Mouse (Mus musculus) G1E-ER4 (cell line): ENCODE measurements at regions not wholly inside any gene's neighbourhood (a gene's known extent, or its start where the extent isn't known, plus 50 kb on each side); places are given as distances from the start of the nearest gene placed in this dataset.

Experiments used
- GATA1 ChIP-seq: IDR thresholded peaks from one replicate; pipeline ENCODE4 v1.8.0; 2012; ENCODE audit warnings: low read length, inconsistent platforms

DNA sequence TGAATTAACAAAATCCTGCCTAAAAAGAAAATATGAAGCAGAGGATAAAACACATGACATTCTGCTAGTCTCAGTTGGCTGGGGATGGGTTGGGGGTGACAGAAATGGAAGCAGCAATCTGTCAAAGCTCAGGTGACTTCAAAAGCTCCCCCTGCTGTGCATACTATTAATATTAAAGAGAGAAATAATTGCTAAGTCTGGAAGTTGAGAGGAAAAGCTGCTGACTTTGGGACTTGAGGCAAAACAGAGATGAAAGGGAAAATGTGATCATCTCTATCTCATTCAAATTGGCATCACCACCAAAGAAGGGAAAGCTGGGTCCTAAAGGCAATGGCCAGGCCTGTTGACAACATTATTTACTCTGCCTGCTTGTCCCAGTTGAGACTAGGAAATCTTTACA, 90.8 kb downstream of the Rpe65 start:
- no peak for TF ChIP-seq GATA1

GRCm38 (mm10) chr3:159724340-159725119, 114.9 kb upstream of the Wls start:
- no peak for TF ChIP-seq GATA1

DNA sequence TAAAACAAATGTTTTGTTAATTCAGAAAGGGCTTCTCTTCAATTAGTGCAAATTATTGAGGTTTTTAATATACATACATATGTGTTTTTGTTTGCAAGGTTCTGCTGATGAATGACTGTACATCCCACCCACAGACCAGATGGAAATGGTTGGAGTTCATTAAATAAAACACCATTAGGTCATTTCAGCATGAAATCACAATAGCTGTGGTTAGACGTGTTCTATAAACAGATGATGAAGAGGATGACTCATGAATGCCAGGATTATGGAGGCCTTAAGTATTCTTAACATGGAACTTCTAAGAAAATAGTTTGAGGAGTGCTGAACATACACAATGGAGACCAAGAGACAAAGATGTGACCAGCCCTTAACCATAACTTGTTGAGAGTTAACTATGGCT, 107.3 kb upstream of the Wls start:
- no peak for TF ChIP-seq GATA1

DNA sequence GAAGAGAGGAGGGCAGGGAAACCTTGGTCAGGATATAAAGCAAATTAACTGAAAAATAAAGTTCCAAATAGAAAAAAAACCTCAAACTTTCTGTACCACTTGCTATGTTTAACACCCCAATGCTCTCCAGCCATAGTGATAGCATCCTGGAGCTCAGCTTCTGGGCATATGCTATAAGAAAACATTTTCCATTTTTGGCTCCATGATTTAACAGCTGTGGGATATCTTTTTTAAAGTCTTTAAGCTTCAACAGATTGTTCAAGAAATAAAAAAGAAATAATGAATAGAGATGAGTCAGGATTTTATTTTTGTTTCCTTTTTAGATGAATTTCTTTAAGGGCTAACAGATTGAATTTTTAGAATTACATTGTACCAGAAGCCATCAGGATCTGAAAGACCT, 106.3 kb upstream of the Wls start:
- TF ChIP-seq GATA1: no peak

GRCm38 (mm10) chr3:159734547-159734946, 104.9 kb upstream of the Wls start:
- TF ChIP-seq GATA1: no peak

DNA sequence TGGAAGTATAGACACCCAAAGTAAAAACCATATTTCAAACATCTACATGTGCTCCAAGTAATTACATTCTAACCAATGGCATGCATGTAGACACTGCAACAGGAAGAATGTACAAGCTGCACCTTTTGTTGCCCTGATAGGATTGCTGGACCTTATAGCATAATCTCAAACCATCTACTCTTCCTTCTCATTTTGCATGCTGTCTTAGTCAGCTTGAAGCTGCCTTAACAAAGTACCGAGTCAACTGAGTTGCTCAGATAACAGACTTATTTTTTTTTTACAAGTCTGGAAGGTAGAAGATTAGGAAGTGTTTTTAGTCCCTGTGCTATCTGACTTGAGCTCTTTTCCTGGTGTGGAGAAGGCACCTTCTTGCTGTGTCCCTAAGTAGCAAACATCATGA, 103.4 kb upstream of the Wls start:
- TF ChIP-seq GATA1: peak; percentile 67

GRCm38 (mm10) chr3:159740600-159741279, 98.7 kb upstream of the Wls start:
- TF ChIP-seq GATA1: no peak

DNA sequence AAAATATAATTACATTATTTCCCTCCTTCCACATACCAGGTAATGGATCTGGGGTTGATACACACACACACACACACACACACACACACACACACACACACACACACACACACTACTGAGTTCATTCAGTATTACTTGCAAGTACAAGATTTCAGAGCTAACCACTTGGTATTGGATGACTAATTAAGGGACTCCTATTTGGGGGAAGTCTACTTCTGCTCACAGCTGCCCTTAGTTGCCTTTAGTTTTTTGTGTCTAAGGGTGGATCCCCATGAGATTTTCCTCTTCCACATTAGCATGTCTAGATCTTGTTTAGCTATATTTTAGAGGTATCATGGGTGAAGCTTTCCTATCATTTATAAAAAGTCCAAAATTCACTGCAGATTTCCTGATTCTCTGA, 97.7 kb upstream of the Wls start:
- TF ChIP-seq GATA1: no peak

GRCm38 (mm10) chr3:159759740-159760139, 79.7 kb upstream of the Wls start:
- no peak for TF ChIP-seq GATA1

DNA sequence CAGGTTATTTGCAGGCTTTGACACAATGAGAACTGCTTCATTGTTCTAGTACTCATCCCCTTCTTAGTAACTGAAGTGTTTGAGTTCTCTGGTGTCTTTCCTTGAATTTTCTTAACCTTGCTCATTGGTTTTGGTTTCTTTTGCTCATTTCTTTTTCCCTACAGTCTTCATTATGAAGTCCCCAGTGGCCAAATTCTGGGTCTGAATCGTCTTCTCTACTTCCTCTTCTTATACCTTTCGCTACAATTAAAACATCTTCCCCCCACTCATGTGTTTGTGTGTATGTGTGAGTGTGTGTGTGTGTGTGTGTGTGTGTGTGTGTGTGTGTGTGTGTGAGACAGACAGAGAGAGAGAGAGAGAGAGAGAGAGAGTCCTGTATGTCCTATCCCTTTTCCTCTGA, 79.2 kb upstream of the Wls start:
- TF ChIP-seq GATA1: no peak

GRCm38 (mm10) chr3:159760949-159761348, 78.5 kb upstream of the Wls start:
- no peak for TF ChIP-seq GATA1

GRCm38 (mm10) chr3:159782222-159782844, 57.1 kb upstream of the Wls start:
- no peak for TF ChIP-seq GATA1

GRCm38 (mm10) chr3:159787776-159788175, 51.7 kb upstream of the Wls start:
- TF ChIP-seq GATA1: no peak
